Mouse (Mus musculus) hematopoietic stem cell, adult 5-6 weeks (primary cell): Measurements from ENCODE around the gene Slc40a1. TPM values are rescaled to one million over a fixed set of nuclear protein-coding genes. Genes with fewer than 3 reads are reported as not detected.
A peak's percentile ranks its signal among the peaks of the same experiment; 100 is the strongest.

ENCODE experiments used
- ATAC-seq, 2 experiments: fragments of 125-278 bp in 1 of 2; replicated peaks in 1 of 2; 2 replicates each; pipeline ENCODE4 v1.8.0; 2016 to 2017; ENCODE audit warnings: inconsistent platforms in 2 of 2, mild to moderate bottlenecking in 2 of 2, moderate number of reproducible peaks in 2 of 2, low read depth in 1 of 2, moderate TSS enrichment in 1 of 2; ENCODE audit not compliant: low FRiP score in 2 of 2, poor library complexity in 2 of 2, severe bottlenecking in 2 of 2, insufficient read depth in 1 of 2, low TSS enrichment in 1 of 2
- total RNA-seq: library from RNA; stranded (forward); fragments of 172-1452, 232-1000 nt; gene quantifications from 2 replicates; pipeline ENCODE4 v1.2.3, GENCODE M21; 2017

Slc40a1 gene
- total RNA-seq, result 10.5 and 36.8 TPM in 2 replicates

DNA sequence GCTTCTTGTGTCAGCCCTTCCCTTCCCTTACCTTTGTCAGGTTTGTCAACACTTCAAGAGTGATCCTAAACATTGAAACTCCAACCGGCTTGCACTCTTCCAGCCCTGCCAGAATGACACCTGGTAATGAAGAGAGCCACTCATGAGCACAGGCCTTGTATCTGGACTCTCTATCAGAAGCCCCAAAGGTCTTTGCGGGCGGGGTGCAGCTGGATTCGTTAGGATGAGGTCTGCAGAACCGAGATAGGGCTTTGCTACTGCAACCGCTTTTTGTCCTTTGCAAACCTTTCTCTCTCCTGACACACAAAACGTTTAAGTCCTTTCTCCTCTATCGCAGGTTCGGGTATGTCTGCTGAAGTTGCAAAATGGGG is at the start of gene Slc40a1:
TSS of gene Slc40a1 (minus strand) at position 131 of the 371 bp plus-strand sequence.
- peak; percentile 12 to 34; a peak in 2 of 4 replicates for ATAC-seq

- ATAC-seq, result no peak
Observed at GRCm38 (mm10) chr1:45971314-45971713, 45.0 kb upstream of the Slc40a1 start.

- no peak for ATAC-seq
Observed at GRCm38 (mm10) chr1:45948988-45949387, 22.7 kb upstream of the Slc40a1 start.

DNA sequence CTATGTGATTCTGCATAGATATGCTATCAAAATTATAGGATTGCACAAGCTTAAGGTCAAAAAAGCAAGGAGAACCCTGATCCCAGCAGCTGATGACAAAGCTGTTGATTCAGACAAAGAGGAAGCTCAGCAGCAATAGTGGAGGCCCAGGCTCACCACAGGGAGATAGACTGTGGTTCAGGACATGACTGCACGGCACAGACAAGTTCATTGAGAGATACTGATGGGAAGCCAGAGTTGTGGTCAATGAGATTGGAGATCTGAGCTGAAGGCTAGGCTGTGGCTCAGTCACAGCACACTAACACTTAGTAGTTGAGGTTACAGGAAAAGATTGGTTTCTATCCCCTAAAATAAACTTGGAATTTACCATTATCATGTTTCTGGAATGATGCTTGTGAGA is 21.5 kb upstream of the Slc40a1 start:
- ATAC-seq, result peak; percentile 68 to 73

DNA sequence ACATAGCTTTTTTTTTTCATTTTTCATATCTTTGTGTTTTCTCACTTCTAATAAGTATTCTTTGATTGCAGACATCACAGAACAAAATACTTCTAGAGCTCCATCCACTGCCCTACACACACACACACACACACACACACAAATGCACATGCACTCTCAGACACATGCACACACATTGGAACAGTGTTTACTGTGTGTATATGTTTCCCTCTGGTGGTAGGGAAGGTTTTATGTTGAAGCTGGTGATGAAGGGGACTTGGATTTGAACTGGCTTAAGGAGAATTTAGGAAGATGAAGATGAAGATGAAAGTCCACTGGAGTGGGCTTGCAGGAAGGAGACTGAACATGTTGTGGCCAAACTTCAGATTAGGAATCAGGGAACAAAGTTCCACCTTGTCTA is 4.8 kb upstream of the Slc40a1 start:
- no peak for ATAC-seq

DNA sequence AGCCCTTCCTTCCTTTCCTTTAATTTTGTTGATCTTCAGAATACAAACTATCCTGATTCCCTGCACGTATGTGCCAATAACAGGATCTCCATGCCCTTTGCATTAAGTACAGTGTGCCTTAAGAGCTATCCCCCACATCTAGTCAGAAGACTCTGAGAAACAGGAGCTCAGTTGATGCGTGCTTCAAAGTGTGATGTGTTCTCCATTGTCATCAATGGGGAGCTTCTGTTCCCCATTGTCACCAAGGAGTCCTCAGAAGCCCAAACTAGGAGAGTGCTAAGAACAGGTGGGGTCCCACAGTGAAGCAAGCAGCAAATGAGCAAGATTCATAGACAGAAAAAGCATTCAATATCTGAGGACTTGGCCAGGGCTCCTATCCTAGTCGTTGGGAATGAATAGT is 588 bp upstream of the Slc40a1 start:
- no peak for ATAC-seq

- ATAC-seq, result peak; percentile 87 to 91
Observed at GRCm38 (mm10) chr1:45925500-45926392, 577 bp downstream of the Slc40a1 start.

DNA sequence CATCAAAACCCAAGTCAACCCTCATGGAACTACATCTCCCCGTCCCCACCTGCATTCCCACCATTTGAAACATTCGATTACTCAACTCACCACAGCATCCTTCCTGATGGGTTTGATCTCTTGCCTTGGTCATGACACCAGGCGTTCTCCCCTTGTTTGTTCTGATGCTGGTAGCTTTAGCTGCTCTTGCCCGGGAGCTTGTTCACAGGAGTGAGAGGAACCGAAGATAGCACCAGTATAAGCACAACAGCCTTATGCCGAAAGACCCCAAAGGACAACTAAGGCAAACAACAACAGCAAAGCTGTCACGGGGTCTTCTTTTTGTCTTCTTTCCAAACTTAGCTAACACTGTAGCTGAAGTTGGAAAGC is 1.2 kb downstream of the Slc40a1 start:
- ATAC-seq, result peak; percentile 24 to 43; a peak in 3 of 4 replicates

DNA sequence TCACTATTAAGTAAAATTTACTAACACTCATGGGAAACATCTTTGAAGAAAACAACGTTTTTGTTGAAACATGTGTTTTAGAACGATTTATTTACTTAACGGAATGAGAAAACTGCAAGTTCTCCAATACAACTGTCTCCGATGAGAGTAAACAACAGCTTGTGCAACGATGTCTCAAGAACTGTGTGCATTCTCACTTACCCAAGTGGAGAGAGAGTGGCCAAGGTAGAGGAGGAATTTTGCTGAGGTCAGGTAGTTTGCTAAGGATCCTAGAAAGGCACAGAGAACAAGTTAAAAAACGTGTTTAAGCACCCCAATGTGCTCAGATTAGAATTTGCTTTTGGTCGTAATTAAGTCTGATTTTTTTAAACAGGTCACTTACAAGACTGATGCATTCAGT is 1.8 kb downstream of the Slc40a1 start:
- no peak; a peak in 1 of 4 replicates for ATAC-seq

DNA sequence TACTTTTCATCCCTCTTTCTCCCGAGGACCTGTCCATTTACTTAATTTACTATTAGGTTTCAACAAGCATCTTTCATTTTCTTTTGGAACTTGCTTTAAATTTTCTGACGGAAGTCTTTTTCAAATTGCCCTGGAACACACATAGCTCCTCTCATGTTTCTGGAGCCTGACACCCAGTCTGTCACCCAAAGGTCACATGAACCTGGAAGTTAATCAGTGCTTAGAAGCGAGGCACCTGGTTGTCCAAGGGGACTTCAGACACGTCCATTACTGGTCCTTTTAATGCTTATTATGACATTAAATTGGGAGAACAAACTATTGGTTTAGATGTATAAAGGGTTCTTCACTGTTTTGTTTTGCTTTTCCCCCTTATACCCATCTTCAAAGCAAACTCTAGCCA is 3.0 kb downstream of the Slc40a1 start:
- no peak for ATAC-seq

DNA sequence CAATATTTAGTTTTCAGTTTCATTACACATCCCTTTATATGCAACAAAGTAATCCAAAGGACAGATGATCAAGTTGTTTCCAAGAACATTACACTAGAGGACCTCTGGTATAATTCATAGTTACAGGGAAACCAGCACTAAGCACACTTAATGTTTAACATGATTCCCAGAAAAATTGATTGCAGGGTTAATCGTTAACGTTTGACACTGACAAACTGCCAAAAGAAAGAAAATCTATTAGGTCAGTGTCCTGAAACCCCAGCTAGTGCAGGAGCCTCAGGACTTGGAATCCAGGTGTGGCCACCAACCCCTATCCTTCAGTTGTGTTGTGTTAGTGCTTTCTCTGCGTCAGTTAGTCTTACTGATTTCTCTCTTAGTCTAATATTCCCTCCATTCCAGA is 5.6 kb downstream of the Slc40a1 start:
- ATAC-seq, result no peak

- no peak for ATAC-seq
Observed at GRCm38 (mm10) chr1:45919752-45920151, 6.6 kb downstream of the Slc40a1 start.

DNA sequence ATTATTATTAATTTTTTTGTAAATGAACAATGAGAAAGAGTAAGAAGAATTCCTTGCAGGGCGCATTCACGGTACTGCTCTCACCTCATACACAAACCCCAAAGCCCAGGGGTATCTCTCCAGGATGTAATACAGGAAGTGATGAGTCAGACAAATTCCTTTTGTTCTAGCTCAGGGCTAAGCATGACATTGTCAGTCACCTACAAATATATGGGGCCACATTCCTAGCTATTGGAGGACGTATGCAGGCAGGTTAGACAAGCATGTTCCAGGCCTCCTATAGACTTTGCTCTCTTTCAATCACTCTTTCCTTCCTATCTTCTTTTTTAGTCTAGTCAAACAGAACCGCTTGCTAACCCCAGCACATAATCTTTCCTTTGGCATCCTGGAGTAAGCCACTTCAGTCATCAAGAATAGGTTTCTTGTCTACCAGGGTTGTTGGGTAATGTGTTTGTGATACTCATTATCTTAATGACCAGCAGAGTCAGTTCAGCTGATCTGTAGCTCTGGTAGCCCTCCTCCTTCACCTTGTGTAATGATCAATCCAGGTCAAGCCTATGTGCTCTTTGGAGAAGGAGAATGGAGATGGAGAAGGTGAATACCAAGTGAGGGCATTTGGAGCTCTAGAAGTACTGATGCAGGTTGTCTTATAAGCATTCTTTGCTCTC is 9.1 kb downstream of the Slc40a1 start:
- ATAC-seq, result no peak

DNA sequence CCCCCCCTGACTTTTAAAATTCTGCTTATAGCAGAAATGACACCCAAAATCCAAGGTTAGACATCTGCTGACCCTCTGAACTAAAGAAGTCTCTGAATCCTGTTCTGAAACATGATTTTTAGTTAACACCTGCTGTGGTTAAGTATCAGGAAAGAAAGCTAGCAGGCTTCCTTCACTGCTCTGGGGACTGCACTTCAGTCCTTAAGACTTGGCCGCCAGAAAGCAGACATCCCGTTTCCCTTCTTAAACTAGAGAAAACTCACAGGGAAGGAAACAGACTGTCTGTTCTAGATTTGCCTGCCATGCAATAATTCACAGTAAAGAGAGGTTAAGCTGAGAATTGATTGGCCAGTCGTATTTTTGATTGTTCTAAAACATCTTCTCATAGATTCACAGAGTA is 10.1 kb downstream of the Slc40a1 start:
- peak; percentile 70 to 76 for ATAC-seq

DNA sequence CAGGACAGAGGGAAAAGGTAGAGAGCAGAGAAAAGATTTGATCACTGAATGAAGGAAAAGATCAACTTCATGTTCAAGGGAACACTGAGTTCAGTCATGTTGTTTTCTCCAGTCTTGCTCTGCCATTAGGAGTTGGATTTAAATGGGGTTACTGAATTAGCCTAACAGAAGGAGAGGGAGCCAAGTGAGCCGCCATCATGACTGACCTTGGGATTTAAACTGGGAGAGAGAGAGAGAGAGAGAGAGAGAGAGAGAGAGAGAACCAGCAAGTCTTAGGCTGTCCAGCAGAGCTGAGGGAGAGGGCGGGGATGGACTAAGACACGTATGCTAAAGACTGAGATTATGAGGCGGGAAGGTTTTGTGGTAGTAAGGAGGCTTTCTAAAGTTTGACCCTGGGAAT is 12.1 kb downstream of the Slc40a1 start:
- ATAC-seq, result no peak

DNA sequence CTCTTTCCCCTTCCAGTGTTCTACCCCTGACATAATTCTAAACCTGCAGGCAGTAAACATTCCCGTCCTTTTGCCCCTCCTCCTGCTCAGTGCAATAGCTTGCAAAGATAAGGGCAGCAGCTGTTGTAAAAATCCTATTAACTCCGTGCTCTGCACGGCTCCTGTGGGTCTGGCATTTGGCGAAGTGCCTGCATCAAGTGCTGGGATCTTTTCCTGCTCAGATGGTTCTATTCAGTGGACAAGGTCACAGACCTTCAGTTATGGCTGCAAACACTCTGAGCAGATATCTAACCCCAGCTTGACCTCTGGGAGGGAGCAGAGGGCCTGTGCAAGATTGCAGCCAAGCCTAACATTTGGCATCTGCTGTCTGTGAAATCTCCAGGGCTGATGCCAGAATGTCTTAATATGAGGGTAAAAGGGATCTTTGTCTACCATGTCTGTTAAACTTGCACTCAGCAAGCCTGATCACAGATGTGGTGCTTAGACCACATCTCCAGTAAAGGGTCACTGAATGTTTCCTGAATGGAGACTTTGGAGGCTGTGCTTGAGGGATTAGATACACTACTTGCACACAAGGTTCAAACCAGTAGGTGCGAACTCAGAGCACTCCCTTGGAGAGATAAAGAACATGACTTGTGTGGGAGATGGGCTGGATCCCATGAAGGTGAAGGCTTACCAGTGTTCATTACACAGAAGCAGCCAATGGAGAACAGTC is 21.1 kb downstream of the Slc40a1 start:
- no peak for ATAC-seq

- ATAC-seq, result no peak
Observed at GRCm38 (mm10) chr1:45904161-45904560, 22.2 kb downstream of the Slc40a1 start.

DNA sequence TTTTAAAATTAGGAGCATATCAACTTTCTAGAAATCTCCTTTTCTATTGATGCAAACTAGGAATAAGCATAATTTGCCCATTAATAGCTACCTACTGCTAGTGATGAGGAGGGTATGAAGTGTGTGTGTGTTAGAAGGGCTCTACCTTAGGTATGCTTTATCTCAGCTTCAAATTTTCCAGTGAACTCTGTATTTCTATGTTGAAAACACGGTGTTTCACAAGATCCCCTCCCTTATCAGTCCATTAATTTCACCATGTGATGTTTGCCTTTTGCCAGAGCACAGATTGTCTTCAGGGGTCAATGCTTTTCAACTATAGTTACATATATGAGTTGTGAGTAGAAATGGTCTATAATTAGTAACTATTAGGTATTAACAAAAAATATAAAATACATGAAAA is 28.3 kb downstream of the Slc40a1 start:
- ATAC-seq, result no peak
